Mouse (Mus musculus) gastrocnemius, postnatal 14 days (tissue): ENCODE results near the gene Agfg2. TPM values are rescaled to one million over a fixed set of nuclear protein-coding genes. Genes with fewer than 3 reads are reported as not detected.
A peak's percentile ranks its signal among the peaks of the same experiment; 100 is the strongest.
"Not testable (repeated sequence)": the region's sequence is repeated elsewhere in the genome, so short reads cannot be mapped to it uniquely, and the experiment has no call there.

Experiments
- DNase-seq: peaks from one replicate; pipeline ENCODE4 v3.0.0; 2021; ENCODE audit warnings: mixed read lengths
- intact Hi-C: fragments of 180-260 bp; cut with DNase I; formaldehyde crosslinking; loops from one replicate; pipeline ENCODE4 v1.15.1; 2025; ENCODE audit warnings: low total_unique reads
- long read RNA-seq, 2 experiments: library from polyadenylated mRNA; stranded (forward); transcript quantifications; one replicate each; pipeline ENCODE4 v2.0.0; 2021
- total RNA-seq, 2 experiments: library from RNA; stranded (reverse); gene quantifications; 2 replicates each; pipeline ENCODE4 v1.2.3; 2021

The Agfg2 gene
- 1 to 10 TPM; 4.9 to 5.8 TPM for total RNA-seq
- long read RNA-seq, experiment 1, transcript Agfg2-201 (12 exons, 2,893 nt): major isoform, 5 of 11 reads
- long read RNA-seq, experiment 1, partial matches to known transcripts: 2 of 11 reads
- long read RNA-seq, experiment 1, other reads (novel, unspliced or antisense): 2 of 11 reads
- long read RNA-seq, experiment 2, transcript Agfg2-201 (12 exons, 2,893 nt): major isoform, 6 of 9 reads
- long read RNA-seq, experiment 2, partial matches to known transcripts: 0 of 9 reads
- long read RNA-seq, experiment 2, other reads (novel, unspliced or antisense): 1 of 9 reads

GRCm38 (mm10) chr5:137684294-137685123, at the start of gene Agfg2:
Agfg2 (minus strand) TSS chr5:137684726.
- intact Hi-C loops: no loop called here
- DNase-seq: peak; percentile 98

- intact Hi-C loops: no loop called here
- DNase-seq: no peak
Observed at GRCm38 (mm10) chr5:137733638-137734288, 49.2 kb upstream of the Agfg2 start.

GRCm38 (mm10) chr5:137726767-137727166, 42.2 kb upstream of the Agfg2 start:
- no peak for DNase-seq
- intact Hi-C loops: no loop called here

GRCm38 (mm10) chr5:137723840-137724239, 39.3 kb upstream of the Agfg2 start:
- intact Hi-C loops: no loop called here
- DNase-seq: no peak

GRCm38 (mm10) chr5:137720558-137721164, 36.1 kb upstream of the Agfg2 start:
- DNase-seq, intact Hi-C loops: not testable (repeated sequence)

- no peak for DNase-seq
- intact Hi-C loops: no loop called here
Observed at GRCm38 (mm10) chr5:137719088-137719487, 34.6 kb upstream of the Agfg2 start.

GRCm38 (mm10) chr5:137718020-137718790, 33.7 kb upstream of the Agfg2 start:
- DNase-seq: no peak
- intact Hi-C loops: no loop called here

GRCm38 (mm10) chr5:137715685-137716084, 31.2 kb upstream of the Agfg2 start:
- intact Hi-C loops: no loop called here

GRCm38 (mm10) chr5:137713454-137713853, 28.9 kb upstream of the Agfg2 start:
- intact Hi-C loops: no loop called here
- DNase-seq: no peak

More at GRCm38 (mm10) chr5:137715685-137716084, 31.2 kb upstream of the Agfg2 start:
- no peak for DNase-seq

GRCm38 (mm10) chr5:137706913-137707633, 22.5 kb upstream of the Agfg2 start:
- DNase-seq: peak; percentile 15
- intact Hi-C loops: no loop called here

GRCm38 (mm10) chr5:137705242-137705641, 20.7 kb upstream of the Agfg2 start:
- no peak for DNase-seq
- intact Hi-C loops: no loop called here

- intact Hi-C loops: no loop called here
- no peak for DNase-seq
Observed at GRCm38 (mm10) chr5:137699850-137700249, 15.3 kb upstream of the Agfg2 start.

- DNase-seq: no peak
- intact Hi-C loops: no loop called here
Observed at GRCm38 (mm10) chr5:137699080-137699479, 14.6 kb upstream of the Agfg2 start.

GRCm38 (mm10) chr5:137695930-137696329, 11.4 kb upstream of the Agfg2 start:
- intact Hi-C loops: no loop called here
- DNase-seq: no peak

GRCm38 (mm10) chr5:137694796-137695195, 10.3 kb upstream of the Agfg2 start:
- intact Hi-C loops: no loop called here
- no peak for DNase-seq

- intact Hi-C loops: no loop called here
Observed at GRCm38 (mm10) chr5:137691881-137692280, 7.4 kb upstream of the Agfg2 start.

GRCm38 (mm10) chr5:137690531-137690930, 6.0 kb upstream of the Agfg2 start:
- DNase-seq: no peak
- intact Hi-C loops: no loop called here

More at GRCm38 (mm10) chr5:137691881-137692280, 7.4 kb upstream of the Agfg2 start:
- no peak for DNase-seq

GRCm38 (mm10) chr5:137689974-137690373, 5.4 kb upstream of the Agfg2 start:
- intact Hi-C loops: no loop called here
- DNase-seq: no peak
